Mouse (Mus musculus) heart, embryonic 13.5 days (tissue): Measurements from ENCODE around the gene Duox2. TPM values are rescaled to one million over a fixed set of nuclear protein-coding genes. Genes with fewer than 3 reads are reported as not detected.

Experiments used
- ATAC-seq: fragments of 200-750 bp; cut with Nextera tagmentation; 2 replicates; pipeline ENCODE4 v1.8.0; 2017; ENCODE audit warnings: moderate TSS enrichment; ENCODE audit not compliant: insufficient number of reproducible peaks, low FRiP score, low TSS enrichment; ENCODE audit errors: extremely low read depth
- H3K27ac ChIP-seq: fragments of 300-500 bp; sonication (generic); replicated peaks from 2 replicates; pipeline ENCODE4 v1.5.1; 2015; ENCODE audit warnings: moderate library complexity, mild to moderate bottlenecking, inconsistent platforms
- H3K27me3 ChIP-seq: fragments of 300-500 bp; sonication (generic); replicated peaks from 2 replicates; pipeline ENCODE4 v1.6.1; 2015; ENCODE audit warnings: mild to moderate bottlenecking, inconsistent platforms
- H3K36me3 ChIP-seq: fragments of 300-500 bp; sonication (generic); 2 replicates; pipeline ENCODE4 v1.6.1; 2015; ENCODE audit warnings: mild to moderate bottlenecking, inconsistent platforms
- H3K4me1 ChIP-seq: fragments of 300-500 bp; sonication (generic); 2 replicates; pipeline ENCODE4 v1.6.1; 2015; ENCODE audit warnings: inconsistent platforms
- H3K4me2 ChIP-seq: fragments of 300-500 bp; sonication (generic); 2 replicates; pipeline ENCODE4 v1.6.1; 2015; ENCODE audit warnings: inconsistent platforms, mild to moderate bottlenecking, moderate library complexity
- H3K4me3 ChIP-seq: fragments of 300-500 bp; sonication (generic); 2 replicates; pipeline ENCODE4 v1.5.1; 2015; ENCODE audit warnings: moderate library complexity, mild to moderate bottlenecking, inconsistent platforms
- H3K9ac ChIP-seq: fragments of 300-500 bp; sonication (generic); 2 replicates; pipeline ENCODE4 v1.6.1; 2015; ENCODE audit warnings: inconsistent platforms, mild to moderate bottlenecking, moderate library complexity
- H3K9me3 ChIP-seq: fragments of 300-500 bp; sonication (generic); 2 replicates; pipeline ENCODE4 v1.6.1; 2016; ENCODE audit warnings: inconsistent platforms
- WGBS: fragments of 180-500 bp; shearing (Covaris S2); methylation state at CpG from one replicate; pipeline ENCODE4 v1.1.7; 2015; ENCODE audit warnings: mixed read lengths; 5-methylcytosine and 5-hydroxymethylcytosine counted together
- polyA plus RNA-seq: library from polyadenylated mRNA; unstranded; fragments of >200 nt; fragmentation: Nextera tagmentation; extraction: Ambion mirVana; gene quantifications from 2 replicates; pipeline ENCODE4 v1.2.1, GENCODE M21; 2015

The Duox2 gene
- polyA plus RNA-seq, 1 experiment from 2014 or later: 0.17 TPM

DNA sequence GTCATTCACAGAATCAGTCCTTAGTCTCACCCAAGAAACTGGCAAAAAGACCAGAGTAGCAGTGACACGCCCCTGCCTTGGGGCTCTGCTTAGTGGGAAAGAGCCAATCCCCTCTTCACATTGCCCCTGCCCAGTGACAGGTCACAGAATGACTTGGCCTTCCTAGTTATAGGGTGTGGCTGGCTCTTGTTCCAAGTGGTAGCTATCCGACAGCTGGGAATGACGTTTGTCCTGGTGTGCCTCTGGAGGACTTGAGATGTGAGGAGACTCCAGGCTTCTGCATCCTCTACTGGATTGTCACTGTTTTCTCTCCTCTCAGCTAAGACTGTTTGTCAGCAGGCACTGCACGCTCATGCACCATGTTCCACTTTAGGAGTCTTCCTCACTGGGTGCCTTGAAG lies 19.1 kb upstream of the Duox2 start:
- Histone ChIP-seq H3K9ac (no peak overlapping the region), H3K36me3 (no peaks in the 10 kb centered on the region), H3K4me2 (no peak overlapping the region), H3K9me3 (no peaks in the 10 kb centered on the region), H3K4me1 (peaks cover 10% of the 10 kb centered on the region), H3K27ac (no peak overlapping the region), H3K4me3 (no peak overlapping the region), H3K27me3 (peaks cover 68% of the 10 kb centered on the region)
- WGBS: 42% methylated on average over 4 of the region's 4 CpGs
- no peak for ATAC-seq

DNA sequence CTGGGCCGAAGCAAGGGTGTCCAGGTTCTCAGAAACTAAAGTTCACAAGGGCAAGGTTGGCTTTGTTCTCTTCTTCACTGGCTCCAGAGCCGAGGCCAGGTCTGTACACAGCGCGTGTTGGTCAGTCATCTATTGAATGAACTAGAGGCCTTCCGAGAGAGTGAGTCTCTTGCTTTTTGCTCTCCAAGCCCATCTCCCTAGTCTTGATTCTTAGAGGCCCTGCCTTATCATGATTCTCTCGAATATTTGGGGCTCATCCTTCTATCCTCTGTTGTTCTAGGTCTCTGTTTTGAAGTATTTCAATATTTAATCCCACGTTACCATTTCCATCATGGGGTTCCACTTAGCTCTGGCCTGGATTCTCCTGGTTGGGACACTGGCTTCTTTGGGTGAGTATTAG lies 17.1 kb upstream of the Duox2 start, which contains the start of gene Duox1:
TSS of gene Duox1 (plus strand) at position 301 of the 400 bp plus-strand sequence.
- Histone ChIP-seq H3K4me2 (no peak within 1 kb of the TSS), H3K9ac (no peak within 1 kb of the TSS), H3K4me1 (peaks cover 10% of the 10 kb centered on the region), H3K27me3 (peaks cover 88% of the 10 kb centered on the region), H3K4me3 (no peak within 1 kb of the TSS), H3K27ac (no peak within 1 kb of the TSS), H3K9me3 (no peaks in the 10 kb centered on the region), H3K36me3 (no peaks in the 10 kb centered on the region)
- WGBS: 76% methylated on average over 7 of the region's 7 CpGs
- no peak for ATAC-seq

DNA sequence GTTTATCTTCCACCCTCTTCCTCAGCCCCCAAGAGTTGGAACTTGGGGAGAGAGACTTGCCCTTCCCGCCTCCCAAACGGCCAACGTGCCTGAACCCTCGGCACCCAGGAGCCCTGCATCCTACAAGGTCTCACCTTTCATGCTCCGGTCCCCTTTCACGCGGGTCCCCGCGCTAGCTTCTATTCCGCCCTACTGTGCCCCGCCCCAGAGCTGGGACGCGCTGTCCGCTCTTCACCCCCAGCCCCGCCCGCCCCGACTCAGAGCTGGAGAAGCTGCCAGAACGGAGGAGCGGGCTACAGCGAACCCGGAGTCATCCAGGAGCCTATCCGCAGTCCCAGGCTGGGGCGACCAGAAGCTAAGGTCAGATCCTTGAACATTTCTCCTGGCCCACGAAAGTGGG lies 15.3 kb upstream of the Duox2 start, which contains the start of gene Duoxa1:
TSS of gene Duoxa1 (minus strand) at position 195 of the 400 bp plus-strand sequence.
- Histone ChIP-seq H3K9me3 (no peaks in the 10 kb centered on the region), H3K9ac (0 out of 2 replicates have a peak within 1 kb of the TSS, but pooled peaks have one; percentile 50), H3K4me3 (peak within 1 kb of the TSS; percentile 40), H3K4me2 (peak within 1 kb of the TSS; percentile 66), H3K36me3 (no peaks in the 10 kb centered on the region), H3K4me1 (peaks cover 10% of the 10 kb centered on the region), H3K27me3 (peaks cover 99% of the 10 kb centered on the region), H3K27ac (no peak within 1 kb of the TSS)
- no peak for ATAC-seq
- WGBS: 2% methylated on average over 24 of the region's 24 CpGs

DNA sequence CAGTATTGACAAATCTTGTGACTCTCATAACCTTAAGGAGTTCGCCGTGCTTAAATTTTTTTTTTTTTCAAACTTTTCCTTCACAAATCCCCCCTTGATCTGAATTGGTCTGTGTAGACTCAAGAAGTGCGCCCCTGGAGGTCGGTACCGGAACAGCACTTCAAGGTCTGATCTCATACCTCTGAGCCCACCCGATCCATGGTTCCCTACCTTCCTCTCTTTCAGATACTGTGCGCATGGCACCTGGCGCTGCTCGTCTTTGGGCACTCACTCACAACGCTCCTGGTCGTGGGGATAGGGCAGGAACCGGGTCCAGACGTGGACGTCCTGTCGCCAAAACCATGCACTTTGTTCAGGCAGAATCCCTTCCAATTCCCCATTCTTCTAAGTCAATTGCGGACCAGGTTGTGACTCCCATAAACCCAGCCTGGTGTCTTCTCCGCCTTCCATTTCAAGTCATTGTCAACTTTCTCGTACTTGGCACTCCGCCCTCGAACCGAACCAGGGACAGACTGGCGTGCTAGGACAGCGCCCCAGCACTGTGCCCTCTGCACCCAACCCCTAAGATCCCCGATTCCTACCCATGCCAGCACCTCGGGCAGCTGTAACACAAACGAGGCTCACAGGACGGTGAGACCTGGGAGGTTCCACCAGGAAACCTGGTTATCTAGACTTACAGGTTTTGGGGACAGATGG lies 14.6 kb upstream of the Duox2 start:
- ATAC-seq: no peak
- Histone ChIP-seq H3K4me1 (peaks cover 10% of the 10 kb centered on the region), H3K36me3 (no peaks in the 10 kb centered on the region), H3K4me2 (peak overlapping the region; percentile 66), H3K27ac (no peak overlapping the region), H3K9me3 (no peaks in the 10 kb centered on the region), H3K9ac (no peak overlapping the region), H3K27me3 (peaks cover 98% of the 10 kb centered on the region), H3K4me3 (peak overlapping the region; percentile 40)
- WGBS: 3% methylated on average over 27 of the region's 27 CpGs

DNA sequence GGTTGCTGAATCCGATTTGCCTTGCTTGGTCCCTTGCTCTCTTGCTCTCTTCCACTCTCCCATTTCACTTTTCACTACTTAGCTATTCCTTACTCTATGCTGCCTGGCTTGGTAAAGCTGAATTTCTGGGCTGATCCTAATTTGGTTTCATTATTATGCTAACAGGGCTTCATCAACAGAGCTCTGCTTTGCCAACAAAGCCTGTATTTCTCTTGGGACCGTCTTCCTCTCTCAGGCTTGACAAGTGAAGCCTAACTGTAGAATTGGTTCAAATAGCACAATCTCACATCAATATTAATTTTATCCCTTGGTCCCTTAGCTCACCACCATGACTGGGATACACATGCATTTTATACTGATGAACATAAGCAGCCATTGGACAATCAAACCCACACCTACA lies 13.3 kb upstream of the Duox2 start:
- peaks cover 98% of the 10 kb centered on the region for H3K27me3 ChIP-seq
- H3K36me3 ChIP-seq: no peaks in the 10 kb centered on the region
- H3K9me3 ChIP-seq: no peaks in the 10 kb centered on the region
- ATAC-seq: no peak
- WGBS: 43% methylated on average over 2 of the region's 2 CpGs
- H3K4me1 ChIP-seq: peaks cover 10% of the 10 kb centered on the region
- no peak overlapping the region for H3K9ac ChIP-seq
- no peak overlapping the region for H3K4me3 ChIP-seq
- no peak overlapping the region for H3K4me2 ChIP-seq
- no peak overlapping the region for H3K27ac ChIP-seq

DNA sequence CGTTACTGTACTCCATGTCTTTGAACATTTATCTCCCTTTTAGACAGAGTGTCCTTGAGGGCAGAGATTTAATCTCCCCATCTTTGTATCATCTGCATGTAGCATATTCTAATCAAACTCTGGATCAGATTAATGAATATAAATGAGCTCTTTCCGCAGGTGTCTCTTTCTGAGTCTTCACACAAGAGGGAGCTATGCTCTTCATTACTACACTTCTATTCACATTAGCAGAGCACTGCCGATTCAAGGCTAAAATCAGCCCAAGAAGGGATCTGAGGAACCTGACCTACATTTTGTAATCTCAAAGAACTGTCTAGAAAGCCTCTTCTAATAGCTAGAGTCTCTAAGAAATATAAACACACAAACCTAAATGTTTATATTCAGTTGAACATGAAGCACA lies 11.4 kb upstream of the Duox2 start:
- Histone ChIP-seq H3K4me1 (peaks cover 10% of the 10 kb centered on the region), H3K27me3 (peaks cover 98% of the 10 kb centered on the region), H3K36me3 (no peaks in the 10 kb centered on the region), H3K9ac (no peak overlapping the region), H3K4me3 (no peak overlapping the region), H3K27ac (no peak overlapping the region), H3K9me3 (no peaks in the 10 kb centered on the region), H3K4me2 (no peak overlapping the region)
- no peak for ATAC-seq
- 40% methylated on average over 3 of the region's 3 CpGs for WGBS

DNA sequence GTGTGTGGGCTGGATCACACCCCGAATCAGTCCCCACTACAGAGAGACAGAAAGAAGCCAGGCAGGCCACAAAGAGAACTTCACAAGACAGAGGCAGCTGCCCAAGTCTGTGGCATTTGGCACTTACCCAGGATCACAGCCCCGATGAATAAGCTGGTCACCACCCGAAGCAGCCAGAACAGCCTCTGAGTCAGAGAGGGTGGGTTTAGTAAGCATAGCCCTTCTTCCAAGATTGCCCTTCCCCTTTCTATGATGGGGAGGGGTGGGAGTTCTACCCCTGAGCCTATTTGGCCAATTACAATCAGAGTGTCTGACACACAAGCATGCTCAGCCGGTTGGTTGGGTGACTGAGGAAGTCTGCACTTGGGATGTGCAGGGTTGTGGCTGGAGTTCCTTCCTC lies 7.9 kb upstream of the Duox2 start:
- 51% methylated on average over 4 of the region's 4 CpGs for WGBS
- ATAC-seq: no peak; the same call in 1 of the 2 replicates
- Histone ChIP-seq H3K4me2 (no peak overlapping the region), H3K9ac (no peak overlapping the region), H3K27ac (no peak overlapping the region), H3K4me1 (peaks cover 12% of the 10 kb centered on the region), H3K36me3 (no peaks in the 10 kb centered on the region), H3K27me3 (peaks cover 97% of the 10 kb centered on the region), H3K4me3 (no peak overlapping the region), H3K9me3 (no peaks in the 10 kb centered on the region)

DNA sequence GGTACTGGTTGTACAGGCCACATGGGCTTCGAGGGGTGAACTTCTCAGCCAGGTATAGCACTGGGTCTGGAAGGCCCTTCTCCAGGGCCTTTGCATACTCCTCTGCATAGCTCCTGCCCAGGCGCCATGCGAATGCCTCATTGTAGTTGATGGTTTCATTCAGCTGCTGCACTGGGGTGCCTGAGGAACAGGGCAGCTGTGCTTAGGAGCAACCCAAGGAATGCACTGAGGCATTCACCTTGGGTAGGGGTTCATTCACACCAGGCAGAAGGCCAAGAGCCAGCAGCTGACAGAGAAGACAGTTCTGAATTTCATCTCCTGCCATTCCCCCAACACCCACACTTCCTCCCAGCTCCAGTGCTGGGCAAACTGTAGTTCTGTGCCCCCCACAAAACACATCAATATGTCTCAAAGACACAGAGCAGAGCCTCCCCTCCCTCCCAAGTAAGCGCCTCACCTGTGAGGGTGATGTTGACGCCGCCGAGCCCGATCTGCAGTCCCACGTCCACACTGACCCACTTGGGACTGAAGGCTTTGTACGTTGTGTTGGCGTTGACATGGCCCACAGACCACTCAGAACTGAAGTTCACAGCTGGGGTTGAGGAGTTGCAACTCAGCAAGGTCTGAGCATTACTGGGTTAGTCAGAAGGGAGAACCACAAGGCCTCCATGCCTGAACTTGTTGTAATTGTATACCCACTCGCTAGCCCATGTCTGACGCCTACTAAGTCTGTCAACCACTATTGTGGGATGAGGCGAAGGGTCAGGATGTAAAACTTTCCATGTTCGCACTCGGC lies 7.0 kb upstream of the Duox2 start:
- H3K9me3 ChIP-seq: no peaks in the 10 kb centered on the region
- H3K9ac ChIP-seq: no peak overlapping the region
- H3K4me1 ChIP-seq: peaks cover 21% of the 10 kb centered on the region
- no peak overlapping the region for H3K4me2 ChIP-seq
- peaks cover 97% of the 10 kb centered on the region for H3K27me3 ChIP-seq
- H3K36me3 ChIP-seq: no peaks in the 10 kb centered on the region
- WGBS: 77% methylated on average over 16 of the region's 16 CpGs
- no peak overlapping the region for H3K27ac ChIP-seq
- no peak for ATAC-seq
- no peak overlapping the region for H3K4me3 ChIP-seq

DNA sequence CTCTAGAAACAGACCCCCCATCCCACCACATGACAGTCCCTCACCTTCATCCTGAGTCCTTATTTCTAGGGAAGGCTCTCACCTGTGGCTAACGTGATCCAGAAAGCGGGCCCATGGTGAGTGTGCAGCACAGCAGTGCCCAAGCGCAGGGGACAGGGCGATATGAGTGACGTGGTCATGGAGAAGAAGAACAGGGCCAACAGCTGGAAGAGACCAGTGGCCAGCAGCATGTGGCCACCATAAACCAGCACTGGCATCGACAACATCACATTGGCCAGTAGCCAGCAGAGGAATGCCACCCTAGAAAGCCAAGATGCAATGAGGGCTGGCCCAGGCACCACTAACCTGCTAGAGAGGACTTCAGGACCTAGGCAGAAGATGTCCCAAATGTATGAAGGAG lies 6.3 kb upstream of the Duox2 start:
- Histone ChIP-seq H3K4me1 (peaks cover 24% of the 10 kb centered on the region), H3K4me2 (no peak overlapping the region), H3K36me3 (no peaks in the 10 kb centered on the region), H3K27ac (no peak overlapping the region), H3K4me3 (no peak overlapping the region), H3K27me3 (peaks cover 98% of the 10 kb centered on the region), H3K9ac (no peak overlapping the region), H3K9me3 (no peaks in the 10 kb centered on the region)
- 79% methylated on average over 6 of the region's 6 CpGs for WGBS
- no peak for ATAC-seq

DNA sequence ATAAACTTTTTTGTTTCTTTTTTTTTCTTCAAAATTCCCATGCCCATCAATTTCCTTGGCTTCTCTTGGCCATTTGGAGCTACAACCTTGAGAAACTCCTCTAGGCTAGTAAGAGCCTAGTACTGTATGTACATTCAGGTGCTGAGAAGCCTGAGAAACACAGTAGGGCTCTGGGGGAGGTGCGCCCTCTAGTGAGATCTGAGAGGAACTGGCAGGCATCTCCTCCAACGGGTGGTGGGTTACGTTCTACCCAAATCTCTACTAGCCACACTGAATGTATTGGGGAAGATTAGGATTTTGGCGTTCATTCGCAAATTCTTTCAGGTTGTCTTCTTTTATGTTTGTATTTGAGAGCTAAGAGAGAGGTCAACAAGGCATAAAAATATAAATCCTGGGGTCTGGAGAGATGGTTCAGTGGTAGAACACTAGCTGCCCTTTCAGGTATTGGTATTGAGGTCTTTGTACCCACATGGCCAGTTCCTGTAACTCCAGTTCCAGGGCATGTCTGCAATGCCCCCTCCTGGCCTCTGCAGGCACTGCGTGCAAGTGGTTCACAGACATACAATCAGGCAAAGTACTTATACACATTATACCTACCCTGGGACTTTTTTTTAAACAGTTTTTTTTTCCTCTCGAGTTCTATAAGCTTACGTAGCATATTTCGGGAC lies 4.5 kb upstream of the Duox2 start:
- no peak for ATAC-seq
- Histone ChIP-seq H3K4me2 (no peak overlapping the region), H3K27me3 (peaks cover 99% of the 10 kb centered on the region), H3K4me3 (no peak overlapping the region), H3K9ac (no peak overlapping the region), H3K4me1 (peaks cover 41% of the 10 kb centered on the region), H3K36me3 (no peaks in the 10 kb centered on the region), H3K9me3 (no peaks in the 10 kb centered on the region), H3K27ac (no peak overlapping the region)
- WGBS: 5% methylated on average over 9 of the region's 9 CpGs

DNA sequence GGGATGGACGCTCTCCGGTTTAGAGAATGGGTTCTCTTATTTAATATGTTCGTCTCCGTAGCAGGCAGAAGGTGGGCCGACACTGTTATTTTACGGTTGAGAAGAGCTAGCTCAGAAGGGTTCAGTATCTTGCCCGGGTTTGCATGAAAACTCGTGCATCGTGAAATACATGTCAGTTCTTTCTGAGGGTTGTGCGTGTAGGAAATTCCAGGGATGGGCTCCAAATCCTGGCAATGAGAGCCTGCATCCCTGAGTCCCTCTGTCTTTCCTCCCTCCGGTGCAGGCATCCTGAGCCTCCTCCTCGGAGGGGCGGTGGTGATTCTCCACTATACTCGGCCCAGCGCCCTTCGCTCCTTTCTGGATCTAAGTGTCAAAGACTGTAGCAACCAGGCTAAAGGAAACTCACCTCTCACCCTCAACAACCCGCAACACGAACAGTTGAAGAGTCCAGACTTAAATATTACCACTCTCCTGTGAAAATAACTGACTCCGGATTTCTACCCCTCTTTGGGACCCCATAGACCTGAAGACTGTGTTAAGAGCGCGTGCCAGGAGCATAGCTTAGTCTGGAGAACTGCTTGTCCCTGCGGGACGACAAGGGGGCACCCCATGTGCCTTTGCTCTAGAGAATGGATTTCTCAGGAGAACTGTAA lies 3.8 kb upstream of the Duox2 start:
- WGBS: 10% methylated on average over 23 of the region's 23 CpGs
- peak overlapping the region; percentile 79 for H3K4me2 ChIP-seq

More for the DNA sequence above, 3.8 kb upstream of the Duox2 start:
- Histone ChIP-seq H3K9ac (peak overlapping the region; percentile 71; the same call in 1 of the 2 replicates), H3K36me3 (no peaks in the 10 kb centered on the region), H3K27ac (no peak overlapping the region), H3K27me3 (peaks cover 99% of the 10 kb centered on the region), H3K9me3 (no peaks in the 10 kb centered on the region), H3K4me1 (peaks cover 48% of the 10 kb centered on the region), H3K4me3 (peak overlapping the region; percentile 49)
- ATAC-seq: no peak
